Mouse (Mus musculus): ENCODE results near the gene Ppp1r12a. TPM values are rescaled to one million over a fixed set of nuclear protein-coding genes. Genes with fewer than 3 reads are reported as not detected.

Gene Ppp1r12a
- total RNA-seq, 2 experiments from 2014 or later, result 23.2 to 29.1 TPM

DNA sequence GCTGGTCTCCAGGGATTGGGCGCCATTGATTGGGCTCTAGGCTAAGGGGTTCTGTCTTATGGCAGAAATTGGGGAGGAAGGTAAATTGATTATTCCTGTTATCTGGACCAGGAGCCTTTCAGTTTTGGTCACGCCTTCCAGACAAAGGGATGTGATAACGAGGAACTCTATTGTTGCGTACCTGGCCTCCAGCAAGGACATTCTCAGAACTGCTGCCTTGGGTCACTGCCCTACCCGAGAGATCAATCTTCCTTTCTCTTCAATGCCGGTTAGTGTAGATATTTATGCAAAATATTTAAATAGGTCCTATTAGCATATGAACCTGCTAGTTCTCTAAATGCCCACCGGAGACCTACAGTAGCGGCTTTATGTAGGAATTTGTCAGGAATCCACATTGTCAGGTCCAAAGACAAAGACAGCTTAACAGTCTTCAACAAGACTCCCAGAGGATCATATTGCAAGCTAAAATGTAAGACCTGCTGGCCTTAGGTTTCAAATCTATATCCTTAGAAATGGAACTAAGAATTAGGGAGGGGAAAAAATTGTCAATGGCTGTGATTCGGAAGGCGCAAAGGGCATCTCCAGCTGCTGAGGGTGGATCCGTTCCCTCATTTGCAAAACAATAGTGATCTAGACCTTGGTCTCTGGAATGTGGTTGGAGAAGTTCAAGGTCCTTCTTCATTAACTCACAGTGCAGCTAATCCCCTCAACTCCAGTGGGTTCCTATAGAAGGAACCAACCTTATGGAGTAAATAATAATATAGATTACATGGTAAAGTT, 124.9 kb downstream of the Ppp1r12a start:
- intact Hi-C loops (cut with DNase I), result no loop called here
- no peak overlapping the region for H3K4me3 ChIP-seq
- TF ChIP-seq CTCF (IDR thresholded peaks at IDR 0.05), result no peak

DNA sequence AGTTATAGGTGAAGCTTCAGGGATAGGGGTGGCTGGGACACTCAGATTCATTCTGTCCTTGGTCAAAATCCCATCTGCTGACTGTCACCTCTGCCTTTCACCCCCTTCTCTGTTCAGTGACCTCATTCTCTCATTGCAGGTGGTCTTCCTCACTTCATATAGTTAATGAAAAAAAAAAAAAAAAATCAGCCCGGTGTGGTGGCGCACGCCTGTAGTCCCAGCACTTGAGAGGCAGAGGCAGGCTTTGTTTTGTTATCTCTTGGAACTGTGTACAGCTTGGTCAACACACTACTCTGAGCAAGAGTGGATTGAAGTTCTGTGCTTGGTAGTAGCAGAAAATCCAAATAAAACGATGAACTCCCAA, 125.4 kb downstream of the Ppp1r12a start:
- Histone ChIP-seq H3K4me3 (no peak overlapping the region), H3K27ac (no peak overlapping the region)
- DNase-seq, result no peak
- intact Hi-C loops (cut with DNase I), result no loop called here
- TF ChIP-seq CTCF (IDR thresholded peaks at IDR 0.05), result no peak

More for the DNA sequence above, 124.9 kb downstream of the Ppp1r12a start:
- no peak overlapping the region for H3K27ac ChIP-seq
- DNase-seq, result no peak

DNA sequence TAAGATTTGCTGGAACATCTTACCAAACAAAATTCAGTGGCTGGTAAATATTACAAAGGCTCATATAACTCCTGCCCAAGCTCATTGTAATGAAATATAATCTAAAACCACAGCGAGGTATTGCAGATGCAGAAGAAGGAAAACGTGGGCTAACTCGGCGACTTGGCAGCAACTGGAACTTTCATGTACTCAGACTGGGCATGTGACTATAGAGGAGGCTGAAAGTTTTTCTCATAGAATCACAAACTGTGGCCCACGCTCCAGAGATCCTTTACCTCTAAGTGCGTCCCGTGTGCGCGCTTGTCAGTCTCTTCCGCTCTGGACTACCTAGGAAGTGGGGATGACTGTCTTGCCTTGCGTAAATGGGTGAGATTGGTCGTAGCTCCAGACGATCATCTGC, 128.1 kb downstream of the Ppp1r12a start:
- no peak overlapping the region for H3K4me3 ChIP-seq
- DNase-seq, result no peak
- H3K27ac ChIP-seq, result no peak overlapping the region
- intact Hi-C loops (cut with DNase I), result no loop called here
- no peak for TF ChIP-seq CTCF (IDR thresholded peaks at IDR 0.05)

DNA sequence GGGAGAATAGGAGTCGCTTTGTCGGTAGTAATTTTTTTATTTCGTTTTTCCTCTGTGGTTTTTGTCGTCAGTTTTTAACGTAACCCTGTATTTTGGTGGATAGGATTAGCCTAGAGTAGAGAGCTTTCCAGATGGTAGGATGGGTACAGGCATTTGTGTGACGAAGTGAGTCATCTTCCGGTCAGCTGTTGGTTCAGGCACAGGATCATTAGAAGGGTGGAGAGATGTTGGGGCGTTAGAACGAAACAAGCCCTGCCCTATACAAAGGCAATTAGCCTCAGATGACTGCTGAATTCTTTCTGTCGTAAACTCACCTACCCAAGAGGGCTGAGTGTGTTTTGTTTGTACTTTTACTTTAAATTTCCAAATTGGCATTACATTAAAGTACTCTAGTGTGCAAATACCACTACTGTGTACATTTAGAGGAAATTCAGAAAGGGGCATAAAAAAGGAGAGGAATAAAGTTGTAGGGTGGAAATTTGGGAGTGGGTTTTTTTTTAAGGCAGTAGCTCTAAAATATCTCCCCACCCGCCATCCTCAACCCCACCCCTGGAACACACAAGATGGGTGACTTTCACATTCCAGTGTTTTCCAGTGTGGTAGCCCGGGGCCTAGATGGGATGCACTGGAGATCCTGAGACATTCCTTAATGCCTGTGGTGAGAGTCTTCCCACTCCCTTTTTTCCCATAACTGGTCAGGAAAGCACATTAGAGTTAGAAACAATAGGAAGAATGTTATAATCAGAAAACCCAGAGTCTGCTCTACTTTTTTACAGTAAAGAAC, 129.9 kb downstream of the Ppp1r12a start:
- Histone ChIP-seq H3K27ac (no peak overlapping the region), H3K4me3 (no peak overlapping the region)
- TF ChIP-seq CTCF (IDR thresholded peaks at IDR 0.05), result no peak
- intact Hi-C loops (cut with DNase I), result no loop called here
- DNase-seq, result no peak

DNA sequence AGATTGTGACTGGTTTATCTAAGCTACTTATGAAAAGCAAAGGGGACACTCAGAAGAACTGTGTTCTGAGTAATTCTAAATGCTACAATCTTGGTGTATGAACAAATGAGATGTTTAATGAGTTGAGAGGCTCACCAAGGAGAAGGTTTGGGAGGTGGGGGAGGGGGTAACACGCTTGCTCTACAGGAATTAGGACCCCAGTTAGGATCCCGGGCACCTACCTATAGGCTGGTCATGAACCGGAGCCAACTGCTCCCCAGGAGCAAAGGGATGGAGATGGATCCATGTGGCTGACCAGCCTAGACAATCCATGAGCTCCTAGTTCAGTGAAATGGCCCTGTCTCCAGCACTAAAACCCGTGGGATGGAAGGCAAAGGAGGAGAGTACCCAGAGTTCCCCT, 130.7 kb downstream of the Ppp1r12a start:
- Histone ChIP-seq H3K27ac (no peak overlapping the region), H3K4me3 (no peak overlapping the region)
- intact Hi-C loops (cut with DNase I), result no loop called here
- DNase-seq, result no peak
- no peak for TF ChIP-seq CTCF (IDR thresholded peaks at IDR 0.05)

DNA sequence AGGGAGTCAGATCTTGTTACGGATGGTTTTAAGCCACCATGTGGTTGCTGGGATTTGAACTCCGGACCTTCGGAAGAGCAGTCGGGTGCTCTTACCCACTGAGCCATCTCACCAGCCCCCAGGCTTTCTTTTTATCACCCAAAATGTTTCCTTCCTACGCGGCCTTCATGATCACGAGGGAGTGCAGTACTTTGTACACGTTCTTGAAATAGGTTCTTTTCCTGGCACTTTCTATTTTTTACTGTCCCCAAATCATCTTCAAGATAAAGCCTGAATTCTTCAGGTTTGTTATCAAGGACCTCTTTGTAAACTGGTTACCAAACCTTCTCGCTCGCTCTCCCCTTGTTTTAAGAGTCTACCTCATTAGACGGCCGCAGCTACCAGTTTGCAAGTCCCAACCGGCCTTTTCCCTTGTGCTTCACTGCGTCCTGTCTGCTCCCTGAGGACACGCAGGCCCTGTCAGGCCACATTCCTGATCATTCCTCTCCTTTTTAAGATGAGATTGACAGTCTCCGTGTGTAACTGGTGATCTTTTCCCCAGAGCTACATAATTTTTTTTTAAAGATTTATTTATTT, 131.7 kb downstream of the Ppp1r12a start:
- intact Hi-C loops (cut with DNase I), result no loop called here
- Histone ChIP-seq H3K27ac (no peak overlapping the region), H3K4me3 (no peak overlapping the region)
- no peak for DNase-seq
- no peak for TF ChIP-seq CTCF (IDR thresholded peaks at IDR 0.05)

DNA sequence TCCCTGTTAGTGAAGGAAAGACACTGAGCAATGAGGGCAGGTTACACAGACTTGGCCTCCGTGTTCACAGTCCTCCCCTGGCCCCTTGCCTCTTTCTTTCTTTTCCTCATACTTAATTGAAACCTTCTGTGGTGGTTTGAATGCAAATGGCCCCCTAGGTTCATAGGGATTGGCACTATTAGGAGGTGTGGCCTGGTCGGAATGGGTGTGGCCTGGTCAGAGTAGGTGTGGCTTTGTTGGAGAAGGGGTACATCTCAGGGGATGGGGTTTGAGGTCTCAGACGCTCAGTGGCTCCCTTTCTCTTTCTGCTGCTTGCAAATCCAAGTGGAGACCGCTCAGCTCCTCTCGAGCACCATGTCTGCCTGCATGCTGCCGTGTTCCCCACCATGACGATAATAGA, 132.8 kb downstream of the Ppp1r12a start:
- Histone ChIP-seq H3K27ac (no peak overlapping the region), H3K4me3 (no peak overlapping the region)
- intact Hi-C loops (cut with DNase I), result no loop called here
- DNase-seq, result no peak
- TF ChIP-seq CTCF (IDR thresholded peaks at IDR 0.05), result no peak

DNA sequence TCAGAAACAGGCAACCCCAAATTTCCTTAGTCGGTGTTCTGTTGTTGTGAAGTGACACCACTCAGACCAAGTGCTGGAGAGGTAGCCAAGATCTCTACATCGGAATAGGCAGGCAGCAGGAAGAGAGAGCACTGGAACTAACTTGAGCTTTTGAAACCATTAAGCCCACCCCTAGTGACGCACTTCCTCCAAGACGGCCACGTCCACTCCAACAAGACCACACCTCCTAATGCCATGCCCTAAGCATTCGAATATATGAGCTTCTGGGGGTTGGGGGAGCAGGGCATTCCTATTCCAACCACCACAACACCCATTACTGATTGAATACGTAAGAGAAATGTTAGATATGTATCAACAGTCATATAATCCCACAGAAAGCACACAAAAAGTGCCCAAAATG, 134.5 kb downstream of the Ppp1r12a start:
- DNase-seq, result no peak
- intact Hi-C loops (cut with DNase I), result no loop called here
- no peak for TF ChIP-seq CTCF (IDR thresholded peaks at IDR 0.05)
- H3K27ac ChIP-seq, result no peak overlapping the region
- no peak overlapping the region for H3K4me3 ChIP-seq

DNA sequence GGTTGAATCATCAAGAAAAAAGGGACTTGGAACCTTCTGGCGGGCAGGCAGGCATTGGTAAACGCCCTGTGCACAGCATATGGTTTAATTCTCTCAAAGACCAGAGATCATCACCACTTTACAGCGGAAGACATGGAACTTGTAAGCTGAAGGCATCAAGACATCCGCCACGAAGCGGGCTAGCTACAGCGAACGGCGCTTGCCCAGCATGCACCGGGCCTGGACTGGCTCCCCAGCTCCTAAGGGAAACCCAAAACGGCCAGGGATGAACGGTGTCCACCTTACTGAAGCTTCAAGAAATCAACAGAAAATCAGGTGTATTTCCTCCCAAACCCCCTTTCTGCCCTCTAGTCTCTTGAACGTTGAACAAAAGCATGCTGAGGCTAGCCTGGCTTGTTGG, 136.3 kb downstream of the Ppp1r12a start:
- Histone ChIP-seq H3K4me3 (no peak overlapping the region), H3K27ac (no peak overlapping the region)
- no peak for DNase-seq
- no peak for TF ChIP-seq CTCF (IDR thresholded peaks at IDR 0.05)
- intact Hi-C loops (cut with DNase I), result no loop called here

DNA sequence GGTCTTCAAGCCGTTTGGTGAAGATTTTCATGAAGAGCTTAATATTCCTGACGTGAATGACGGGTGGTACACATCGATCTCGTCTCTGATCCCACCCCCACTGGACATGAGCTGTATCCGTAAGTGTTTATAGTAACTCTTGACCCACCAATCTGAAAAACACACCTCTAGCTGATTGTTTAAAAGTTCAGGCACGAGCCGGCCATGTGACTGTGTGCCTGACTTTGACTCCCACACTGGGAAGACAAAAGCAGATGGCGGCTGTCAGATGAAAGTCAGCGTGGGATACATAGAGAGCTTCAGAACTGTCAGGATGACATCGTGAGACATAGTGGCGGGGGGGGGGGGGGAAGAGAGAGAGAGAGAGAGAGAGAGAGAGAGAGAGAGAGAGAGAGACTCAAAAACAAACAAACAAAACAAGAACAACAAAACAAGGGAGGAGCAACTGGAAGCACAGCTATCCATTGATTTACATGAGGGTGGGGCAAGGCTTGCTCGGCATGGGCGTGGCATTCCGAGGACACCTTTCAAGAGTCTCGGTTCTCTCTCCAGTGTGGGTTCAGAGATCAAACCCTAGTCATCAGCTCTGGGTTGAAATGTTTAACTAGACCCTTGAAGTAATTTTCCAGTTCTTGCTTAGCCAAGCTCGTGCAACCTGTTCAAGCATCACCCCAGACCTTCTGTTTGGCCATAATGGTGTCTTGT, 137.0 kb downstream of the Ppp1r12a start:
- Histone ChIP-seq H3K4me3 (no peak overlapping the region), H3K27ac (no peak overlapping the region)
- TF ChIP-seq CTCF (IDR thresholded peaks at IDR 0.05), result no peak
- intact Hi-C loops (cut with DNase I), result loop anchor here (1.0 kb wide), 1 partner anchor 136 kb away; no protein-coding TSS in a partner anchor
- no peak for DNase-seq

DNA sequence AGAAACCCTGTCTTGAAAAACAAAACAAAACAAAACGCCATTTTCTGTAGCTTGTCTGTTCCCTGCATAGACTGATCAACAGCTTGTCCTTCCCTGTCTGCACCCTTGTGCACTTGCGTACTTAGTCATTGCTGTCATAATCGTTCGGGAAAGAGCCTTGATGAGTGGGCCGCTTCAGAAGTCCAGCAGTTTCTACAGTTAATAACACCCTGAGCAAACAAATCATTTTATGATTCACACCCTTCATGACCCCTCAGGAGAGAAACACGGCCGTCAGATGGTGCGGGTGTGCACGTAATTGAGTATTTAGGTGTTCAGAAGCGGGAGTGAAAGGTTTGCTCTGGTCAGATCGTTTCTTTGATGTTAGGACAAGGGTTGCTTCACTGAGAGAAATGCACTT, 137.8 kb downstream of the Ppp1r12a start:
- Histone ChIP-seq H3K27ac (no peak overlapping the region), H3K4me3 (no peak overlapping the region)
- no peak for DNase-seq
- no peak for TF ChIP-seq CTCF (IDR thresholded peaks at IDR 0.05)
- intact Hi-C loops (cut with DNase I), result loop anchor here (1.0 to 2.0 kb wide), 3 partner anchors 135 to 239 kb away; no protein-coding TSS in a partner anchor

DNA sequence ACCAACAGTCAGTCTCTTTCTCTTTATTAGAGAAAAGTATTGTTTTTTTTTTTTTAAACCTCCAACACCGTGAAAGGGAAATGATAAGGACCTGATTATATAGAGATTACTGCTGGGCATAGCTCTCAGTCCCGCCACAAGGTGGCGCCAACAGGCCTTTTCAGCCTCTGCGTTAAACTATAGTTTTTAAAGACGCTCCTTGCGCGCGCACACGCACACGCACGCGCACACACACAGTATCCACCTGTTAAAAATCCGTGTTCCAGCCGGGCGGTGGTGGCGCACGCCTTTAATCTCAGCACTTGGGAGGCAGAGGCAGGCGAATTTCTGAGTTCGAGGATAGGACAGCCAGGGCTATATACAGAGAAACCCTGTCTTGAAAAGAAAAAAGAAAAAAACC, 138.8 kb downstream of the Ppp1r12a start:
- peak; percentile 95 for TF ChIP-seq CTCF (IDR thresholded peaks at IDR 0.05)
- Histone ChIP-seq H3K27ac (no peak overlapping the region), H3K4me3 (peak overlapping the region; percentile 59)
- intact Hi-C loops (cut with DNase I), result loop anchor here (2.0 kb wide), 2 partner anchors 146 to 238 kb away; no protein-coding TSS in a partner anchor
- DNase-seq, result peak; percentile 85
